Comparison of ENCODE assay signal across 15 mouse cellular contexts in the genomic region with DNA sequence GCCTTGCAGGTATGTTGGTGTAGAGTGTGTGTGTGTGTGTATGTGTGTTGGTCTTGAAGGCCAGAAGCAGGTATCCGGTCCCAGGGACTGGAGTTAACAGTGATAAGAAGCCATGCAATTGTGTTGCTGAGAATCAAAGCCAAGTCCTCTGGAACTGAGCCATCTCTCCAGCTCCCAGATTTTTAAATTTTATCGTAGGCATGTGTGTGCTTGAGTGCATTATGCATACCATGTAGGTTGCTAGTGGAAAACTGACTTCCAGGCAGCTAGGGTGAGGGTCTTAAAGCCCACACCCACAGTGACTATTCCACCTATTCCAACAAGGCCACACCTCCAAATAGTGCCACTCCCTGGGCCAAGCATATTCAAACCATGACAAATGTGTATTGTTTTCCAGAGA. TPM values are rescaled to one million over a fixed set of nuclear protein-coding genes. Genes with fewer than 3 reads are reported as not detected.
"Had no signal": no experiment of that assay in that cellular context is flagged by ENCODE, and none has a peak within 500 bp of the region (broad histone marks: within the 10 kb centered on the region; RNA-seq: fewer than 3 reads in every experiment).

No protein-coding gene starts in this region.

- H3K9me3 ChIP-seq: limb, embryonic 13.5 days; liver, embryonic 15.5 days; midbrain, embryonic 13.5 days; neural tube, embryonic 15.5 days had no signal

- H3K27ac ChIP-seq: kidney, postnatal 0 days; limb, embryonic 13.5 days had no signal

- ATAC-seq: midbrain, embryonic 13.5 days had no signal

- H3K27me3 ChIP-seq: limb, embryonic 13.5 days; liver, embryonic 15.5 days; midbrain, embryonic 13.5 days; neural tube, embryonic 15.5 days had no signal

- H3K4me3 ChIP-seq: liver, embryonic 15.5 days; myocyte; neural tube, embryonic 15.5 days had no signal

- DNase-seq: kidney, adult 11 months; kidney, adult 9 months; kidney, postnatal 36 days; left cerebral cortex, postnatal 4 days; lung, embryonic 14.5 days; lung, postnatal 14 days; thymus, adult 18-20 months; thymus, postnatal 14 days had no signal

- H3K9ac ChIP-seq: liver, embryonic 15.5 days; lung, embryonic 14.5 days had no signal

RNA-seq across cellular contexts. Expression of gene Atp2a1, which starts 42.0 kb away (rescaled TPM):
- polyA plus RNA-seq: lung, embryonic 14.5 days; stomach, embryonic 14.5 days had no signal
